Mouse (Mus musculus): ENCODE data around the gene Pde6g.
A peak's percentile ranks its signal among the peaks of the same experiment; 100 is the strongest.

The Pde6g gene

GRCm38 (mm10) chr11:120467051-120467735 is 13.9 kb upstream of the Pde6g start, which contains the start of gene Arl16:
Gene Arl16, minus strand, starts transcription at chr11:120467607.
- DNase-seq (ENCODE audit: low read depth, low spot score) = peak; percentile 97

- DNase-seq (ENCODE audit: low read depth, low spot score) = no peak
These were observed 12.2 kb upstream of the Pde6g start for GRCm38 (mm10) chr11:120465521-120465920.

DNA sequence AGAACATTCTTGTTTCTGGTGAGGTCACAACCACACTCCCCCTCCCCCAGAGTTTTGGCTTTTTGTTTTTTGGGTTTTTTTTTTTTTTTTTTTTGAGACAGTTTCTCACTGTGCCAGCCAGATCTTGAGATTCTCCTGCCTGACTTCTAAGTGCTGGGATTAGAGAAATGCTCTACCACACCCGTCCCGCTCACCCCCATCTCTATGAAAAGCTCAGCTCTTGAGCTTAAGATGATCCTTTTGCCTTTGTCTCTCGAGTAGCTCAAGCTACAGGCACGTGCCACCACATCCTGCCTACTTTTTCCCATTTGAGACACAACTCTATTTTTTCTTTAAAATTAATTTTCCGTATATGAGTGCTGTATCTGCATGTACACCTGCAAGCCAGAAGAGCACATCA is 11.1 kb upstream of the Pde6g start:
- no peak for DNase-seq (ENCODE audit: low read depth, low spot score)

- DNase-seq (ENCODE audit: low read depth, low spot score) = no peak
These were observed 10.2 kb upstream of the Pde6g start for GRCm38 (mm10) chr11:120463536-120463935.

GRCm38 (mm10) chr11:120458847-120459597 is 5.7 kb upstream of the Pde6g start:
- DNase-seq (ENCODE audit: low read depth, low spot score) = no peak

DNA sequence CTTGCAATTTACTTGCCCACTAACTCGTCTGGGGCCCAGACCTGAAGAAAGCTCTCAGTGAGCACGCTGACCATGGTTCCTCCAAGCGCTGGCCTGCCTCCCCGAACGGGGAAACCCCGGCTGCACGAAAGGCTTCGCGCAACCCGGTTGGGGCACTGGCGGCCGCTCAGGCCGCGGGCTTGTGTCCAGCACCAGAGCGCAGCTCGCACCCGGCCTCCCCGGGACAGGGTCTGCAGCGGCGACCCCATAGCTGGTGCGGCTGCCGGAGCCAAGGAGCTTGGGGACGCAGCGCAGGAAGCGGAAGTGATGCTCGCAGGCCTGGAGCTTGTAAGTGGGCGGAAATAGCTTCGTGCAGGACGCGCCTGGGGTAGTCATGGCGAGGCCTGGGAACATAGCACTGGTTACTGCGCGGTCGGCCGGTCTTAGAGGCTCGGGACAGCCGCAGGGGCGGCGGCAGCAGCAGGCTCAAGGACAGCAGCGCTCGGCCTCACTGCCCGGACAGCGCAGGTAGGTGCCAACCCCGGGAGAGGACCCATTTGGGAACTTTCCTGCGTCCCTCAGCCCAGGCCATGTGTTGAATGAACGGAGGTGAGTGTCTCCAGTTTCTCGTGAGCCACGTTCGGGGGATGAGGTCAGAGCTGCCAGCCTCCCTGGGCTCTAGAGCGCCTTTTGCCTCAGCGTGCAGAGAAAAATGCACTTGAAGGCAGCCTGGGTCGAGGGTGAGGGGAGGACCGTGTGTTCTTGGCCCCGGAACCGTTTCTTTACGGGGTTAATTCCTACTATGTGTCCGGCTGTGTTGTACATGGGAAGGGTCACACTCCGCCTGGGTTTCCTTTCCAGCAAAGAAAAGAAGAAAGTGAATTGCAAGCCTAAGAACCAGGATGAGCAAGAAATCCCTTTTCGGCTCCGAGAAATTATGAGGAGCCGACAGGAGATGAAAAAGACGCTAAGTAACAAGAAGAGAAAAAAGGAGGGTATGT is 4.8 kb upstream of the Pde6g start, which contains the start of the genes Oxld1 and Ccdc137:
TSS of gene Oxld1 (minus strand) at position 297 of the 980 bp plus-strand sequence.
TSS of gene Ccdc137 (plus strand) at position 344 of the 980 bp plus-strand sequence.
- peak; percentile 73 for DNase-seq (ENCODE audit: low read depth, low spot score)

DNA sequence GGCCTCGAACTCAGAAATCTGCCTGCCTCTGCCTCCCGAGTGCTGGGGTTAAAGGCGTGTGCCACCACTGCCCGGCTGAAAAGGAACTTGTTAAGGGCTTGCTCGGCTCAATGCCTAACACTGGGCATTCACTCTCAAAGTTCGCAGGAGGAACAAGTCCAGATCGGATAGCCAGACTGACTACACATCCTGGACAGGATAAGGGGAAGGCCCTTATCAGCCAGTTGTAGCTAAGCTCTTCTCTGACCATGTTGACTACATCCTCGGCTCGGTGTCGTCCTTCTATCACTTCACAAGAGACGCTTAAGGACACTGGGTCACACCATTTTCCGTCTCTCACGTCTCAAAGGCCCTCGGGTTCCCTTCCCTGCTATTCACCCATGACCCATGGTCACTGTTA is 4.1 kb upstream of the Pde6g start:
- DNase-seq (ENCODE audit: low read depth, low spot score) = no peak

DNA sequence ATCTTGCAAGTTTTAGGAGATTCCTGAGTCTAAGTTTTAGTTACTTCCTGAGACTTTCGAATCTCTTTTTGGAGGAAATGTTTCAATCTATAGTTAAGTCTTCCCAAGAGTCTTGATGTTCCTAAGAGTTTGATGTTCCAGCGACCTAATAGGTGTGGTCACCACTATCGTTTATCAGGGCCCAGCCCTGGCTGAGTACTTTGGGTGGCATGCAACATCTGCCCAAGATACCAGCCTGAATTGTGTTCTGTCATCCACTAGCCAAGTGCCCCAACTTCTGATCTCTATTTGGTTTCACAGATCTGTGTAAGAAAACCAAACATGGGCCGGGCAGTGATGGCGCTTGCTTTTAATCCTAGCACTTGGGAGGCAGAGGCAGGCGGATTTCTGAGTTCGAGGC is 2.1 kb upstream of the Pde6g start:
- DNase-seq (ENCODE audit: low read depth, low spot score) = no peak

DNA sequence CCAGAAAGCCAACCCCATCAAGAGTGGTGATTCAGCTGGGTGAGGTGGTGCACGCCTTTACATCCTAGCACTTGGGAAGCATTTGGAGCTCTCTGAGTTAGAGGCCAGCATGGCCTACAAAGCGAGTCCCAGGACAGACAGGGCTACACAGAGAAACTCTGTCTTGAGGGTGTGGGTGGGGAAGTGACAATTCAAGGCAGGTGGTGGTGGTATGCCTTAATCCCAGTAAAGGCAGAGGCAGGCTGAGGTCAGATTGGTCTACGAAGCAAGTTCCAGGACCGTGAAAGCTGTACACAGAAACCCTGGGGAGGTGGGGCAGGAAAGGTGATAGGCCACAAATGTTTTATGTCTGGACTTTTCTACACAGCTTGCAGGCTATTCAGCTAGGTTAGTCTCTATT is 1.7 kb upstream of the Pde6g start:
- no peak for DNase-seq (ENCODE audit: low read depth, low spot score)

GRCm38 (mm10) chr11:120452246-120452645 is 1.1 kb downstream of the Pde6g start:
- peak; percentile 65 for DNase-seq (ENCODE audit: low read depth, low spot score)

DNA sequence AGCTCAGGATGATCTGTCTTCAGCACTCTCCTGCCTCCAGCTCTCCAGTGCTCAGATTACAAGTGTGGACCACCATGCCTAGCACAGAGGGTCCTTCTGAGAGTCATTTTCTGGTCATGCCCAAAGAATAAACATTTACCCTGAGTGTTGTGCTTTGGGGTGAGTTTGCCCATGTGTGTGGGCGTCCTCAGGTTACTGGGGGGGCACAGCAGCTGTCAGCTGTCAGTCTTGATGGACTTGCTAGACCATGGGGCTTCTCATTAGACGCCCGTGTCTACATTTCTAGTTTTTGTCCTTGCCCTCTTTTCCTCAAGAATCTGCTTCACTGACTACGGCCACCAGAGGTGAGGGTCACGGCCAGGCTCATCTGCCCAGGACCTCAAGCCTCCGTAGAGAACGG is 6.1 kb downstream of the Pde6g start:
- DNase-seq (ENCODE audit: low read depth, low spot score) = no peak

- no peak for DNase-seq (ENCODE audit: low read depth, low spot score)
These were observed 7.8 kb downstream of the Pde6g start for GRCm38 (mm10) chr11:120445475-120445874.

DNA sequence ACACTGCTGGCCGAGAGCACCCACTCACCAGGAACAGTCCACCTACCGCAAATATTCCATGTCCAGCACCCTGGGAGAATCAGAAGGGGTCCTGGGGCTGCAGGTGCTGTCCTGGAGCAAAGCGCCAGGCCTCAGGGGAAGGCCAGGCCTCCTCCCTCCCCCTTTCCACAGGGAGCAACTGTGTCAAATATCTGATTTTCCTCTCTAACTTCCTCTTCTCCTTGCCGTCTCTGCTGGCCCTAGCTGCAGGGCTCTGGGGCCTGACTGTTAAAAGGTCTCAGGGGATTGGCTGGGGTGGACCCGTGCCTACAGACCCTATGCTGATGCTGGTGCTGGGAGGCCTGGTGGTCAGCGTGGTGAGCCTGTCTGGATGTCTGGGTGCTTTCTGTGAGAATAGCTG is 9.2 kb downstream of the Pde6g start:
- DNase-seq (ENCODE audit: low read depth, low spot score) = no peak

GRCm38 (mm10) chr11:120442765-120443280 is 10.5 kb downstream of the Pde6g start:
- DNase-seq (ENCODE audit: low read depth, low spot score) = no peak

DNA sequence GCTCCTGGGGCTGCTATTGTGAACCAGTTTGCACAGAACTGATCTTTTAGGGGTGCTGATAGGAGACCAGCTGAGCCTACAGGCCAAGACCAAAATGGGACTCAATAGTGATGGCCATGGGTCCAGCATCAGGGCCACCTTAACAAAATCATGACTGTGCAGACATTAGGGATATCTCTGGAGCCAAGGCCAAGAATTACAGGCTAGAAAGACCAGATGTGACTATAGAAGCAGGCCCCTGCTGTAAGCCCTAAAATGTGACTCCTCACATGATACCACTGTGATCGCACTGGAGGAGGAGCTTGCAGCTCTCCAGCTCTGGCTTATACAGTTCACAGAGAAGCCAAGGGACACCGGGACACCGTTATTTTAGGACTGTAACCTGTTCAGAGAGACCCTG is 11.0 kb downstream of the Pde6g start, which contains the start of gene Tspan10:
TSS of gene Tspan10 (plus strand) at position 301 of the 400 bp plus-strand sequence.
- DNase-seq (ENCODE audit: low read depth, low spot score) = no peak

GRCm38 (mm10) chr11:120437857-120438385 is 15.4 kb downstream of the Pde6g start:
- no peak for DNase-seq (ENCODE audit: low read depth, low spot score)

DNA sequence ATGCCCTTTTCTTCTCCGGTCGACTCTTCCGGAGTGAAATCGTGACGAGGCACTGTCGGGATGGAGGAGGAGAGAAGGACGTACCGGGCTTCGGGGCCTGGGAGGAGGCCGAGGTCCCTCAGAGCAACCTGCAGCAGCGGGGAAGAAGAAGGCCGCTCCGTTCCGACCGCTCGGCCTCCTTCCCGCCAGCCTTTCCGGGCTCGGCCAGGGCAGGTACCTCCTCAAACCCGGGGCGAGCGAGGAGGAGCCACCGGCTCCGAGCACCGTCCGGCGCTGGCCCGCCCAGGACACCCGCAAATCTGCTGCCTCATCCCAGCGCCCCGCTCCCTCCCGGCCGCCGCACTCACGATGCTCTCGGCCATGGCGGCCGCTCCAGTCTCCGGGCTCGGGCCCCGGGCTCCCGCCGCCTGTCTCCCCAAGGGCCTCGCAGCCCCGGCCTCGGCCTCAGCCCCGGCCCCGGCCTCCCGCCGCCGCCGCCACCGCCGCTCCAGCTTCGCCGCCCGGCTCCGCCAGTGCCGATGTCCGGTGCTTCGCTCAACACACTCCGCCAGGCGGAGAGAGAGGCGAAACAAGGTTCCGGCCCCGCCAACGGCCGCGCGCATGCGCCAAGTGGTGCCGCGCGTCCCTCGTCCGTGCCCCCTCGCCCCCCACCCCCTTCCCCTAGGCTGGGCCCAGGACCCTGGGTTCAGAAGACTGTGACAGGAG is 16.0 kb downstream of the Pde6g start, which contains the start of gene Nploc4:
TSS of gene Nploc4 (minus strand) at position 557 of the 705 bp plus-strand sequence.
- peak; percentile 82 for DNase-seq (ENCODE audit: low read depth, low spot score)

GRCm38 (mm10) chr11:120426727-120427126 is 26.6 kb downstream of the Pde6g start:
- DNase-seq (ENCODE audit: low read depth, low spot score) = no peak

GRCm38 (mm10) chr11:120423569-120424295 is 29.6 kb downstream of the Pde6g start:
- DNase-seq (ENCODE audit: low read depth, low spot score) = peak; percentile 61

Measured in retina, postnatal 7 days (tissue).